Mouse (Mus musculus) regulatory T cell (primary cell): ENCODE data around the gene 1110002E22Rik.

Source experiments
- in situ Hi-C: fragments of 300-600 bp; cut with MboI, MseI; formaldehyde crosslinking; loops from one replicate; pipeline ENCODE4 v1.15.1; 2025; ENCODE audit warnings: high pct_unique_total_duplicates

1110002E22Rik gene

DNA sequence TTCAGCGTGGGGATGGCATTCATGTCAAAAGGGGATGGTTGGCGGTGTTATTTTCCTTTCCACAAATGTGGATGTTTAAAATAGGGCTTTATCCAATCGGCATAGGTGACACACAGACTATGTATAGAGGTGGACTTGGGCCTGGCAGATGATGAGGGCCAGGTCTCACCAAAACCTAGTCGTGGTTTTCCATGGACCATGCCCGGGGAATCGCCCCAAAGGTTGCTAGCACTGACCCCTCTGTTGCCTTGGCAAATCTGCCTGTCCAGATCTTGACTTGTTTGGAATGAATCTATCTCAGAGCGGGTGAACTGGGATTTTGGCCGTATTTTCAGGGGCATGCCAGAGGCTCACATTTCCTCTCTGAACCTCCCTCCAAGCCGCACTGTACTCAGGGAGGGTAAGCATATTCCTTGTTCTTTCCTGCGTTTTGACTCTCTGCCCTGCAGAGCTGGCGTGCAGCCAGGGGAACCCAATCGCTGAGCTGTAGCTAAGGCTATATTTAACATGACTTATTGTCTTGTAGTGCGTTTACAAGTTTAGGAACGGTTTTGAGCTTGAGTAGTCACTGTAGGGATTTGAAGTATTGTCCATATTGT, 1.0 kb upstream of the 1110002E22Rik start:
- in situ Hi-C loops, result no loop called here

DNA sequence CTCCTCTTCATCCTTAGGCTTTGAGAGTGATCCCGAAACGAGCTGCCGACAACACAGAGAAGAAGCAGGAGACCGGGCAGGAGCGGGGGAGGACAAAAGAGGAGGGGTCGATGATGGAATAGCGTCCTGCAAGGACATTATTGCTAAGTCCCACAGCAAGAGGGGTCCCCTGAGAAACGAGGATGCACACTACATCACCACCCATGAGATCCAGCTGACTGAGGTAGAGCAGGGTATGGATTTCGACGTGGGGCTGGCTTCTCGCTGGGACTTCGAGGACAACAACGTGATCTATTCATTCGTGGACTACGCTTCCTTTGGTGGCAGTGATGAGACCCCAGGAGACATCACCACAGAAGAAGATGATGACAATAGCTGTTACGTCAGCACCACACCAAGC, 1.1 kb downstream of the 1110002E22Rik start:
- in situ Hi-C loops, result no loop called here

DNA sequence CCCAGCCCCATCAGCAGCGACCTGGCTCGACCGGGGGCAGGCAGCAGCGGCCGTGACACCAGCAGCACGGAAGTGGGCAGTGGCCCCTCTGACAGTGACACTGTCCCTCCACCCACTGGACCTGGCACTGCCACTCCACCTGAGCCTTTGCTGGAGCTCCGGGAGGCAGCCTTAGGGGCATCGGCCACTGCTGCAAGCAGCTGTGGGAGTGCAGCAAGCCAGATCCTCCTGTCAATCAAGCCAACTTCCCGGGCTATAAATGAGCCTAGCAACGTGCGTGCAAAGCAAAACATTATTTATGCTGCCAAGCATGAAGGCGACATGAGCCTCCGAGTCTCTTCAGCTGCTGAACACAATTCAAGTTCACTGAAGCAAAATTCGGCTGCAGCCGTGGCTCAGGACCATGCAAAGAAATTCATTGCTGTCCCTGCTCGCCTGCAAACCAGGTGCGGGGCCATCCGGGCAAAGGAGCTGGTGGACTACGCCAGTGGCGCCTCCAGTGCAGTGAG, 1.6 kb downstream of the 1110002E22Rik start:
- in situ Hi-C loops, result no loop called here

DNA sequence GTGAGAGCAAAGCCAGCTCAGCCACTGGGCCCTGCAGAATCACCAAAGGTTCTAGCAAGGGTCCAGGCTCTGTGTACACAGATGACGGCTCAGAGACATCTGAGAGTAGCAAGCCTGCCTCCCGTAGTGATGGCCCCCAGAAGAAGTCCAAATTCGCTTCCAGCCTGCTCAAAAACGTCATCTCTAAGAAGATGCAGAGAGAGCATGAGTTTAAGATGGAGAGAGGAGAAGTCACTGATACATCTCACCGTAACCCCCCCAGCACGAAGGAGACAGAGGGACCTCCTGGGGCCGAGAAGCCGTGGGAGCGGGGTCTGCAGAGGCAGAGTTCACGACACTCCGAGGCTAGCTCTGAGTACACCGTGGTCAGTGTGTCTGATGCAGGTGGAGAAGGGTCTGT, 2.4 kb downstream of the 1110002E22Rik start, which contains the start of gene Gm5105:
Gm5105 (minus strand) TSS at position 101 of the 400 bp plus-strand sequence.
- in situ Hi-C loops, result no loop called here

DNA sequence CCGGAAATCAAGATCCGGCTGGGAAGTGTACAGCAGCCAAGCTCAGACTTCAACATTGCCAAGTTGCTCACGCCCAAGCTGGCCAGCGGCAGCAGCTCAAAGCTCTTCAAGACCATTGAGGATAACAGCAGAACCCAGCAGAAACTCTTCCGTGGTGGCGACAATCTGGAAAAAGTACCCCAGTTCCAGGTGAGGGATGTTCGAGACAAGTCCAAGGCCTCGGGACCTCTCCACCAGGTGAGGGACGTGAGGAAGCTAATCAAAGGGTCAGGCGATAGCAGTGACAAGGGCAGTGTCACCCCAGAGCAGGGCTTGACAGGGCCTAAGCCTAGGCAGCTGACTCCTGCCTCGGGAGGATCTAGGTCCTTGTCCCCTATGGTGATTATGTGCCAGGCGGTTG, 3.3 kb downstream of the 1110002E22Rik start:
- in situ Hi-C loops, result no loop called here

DNA sequence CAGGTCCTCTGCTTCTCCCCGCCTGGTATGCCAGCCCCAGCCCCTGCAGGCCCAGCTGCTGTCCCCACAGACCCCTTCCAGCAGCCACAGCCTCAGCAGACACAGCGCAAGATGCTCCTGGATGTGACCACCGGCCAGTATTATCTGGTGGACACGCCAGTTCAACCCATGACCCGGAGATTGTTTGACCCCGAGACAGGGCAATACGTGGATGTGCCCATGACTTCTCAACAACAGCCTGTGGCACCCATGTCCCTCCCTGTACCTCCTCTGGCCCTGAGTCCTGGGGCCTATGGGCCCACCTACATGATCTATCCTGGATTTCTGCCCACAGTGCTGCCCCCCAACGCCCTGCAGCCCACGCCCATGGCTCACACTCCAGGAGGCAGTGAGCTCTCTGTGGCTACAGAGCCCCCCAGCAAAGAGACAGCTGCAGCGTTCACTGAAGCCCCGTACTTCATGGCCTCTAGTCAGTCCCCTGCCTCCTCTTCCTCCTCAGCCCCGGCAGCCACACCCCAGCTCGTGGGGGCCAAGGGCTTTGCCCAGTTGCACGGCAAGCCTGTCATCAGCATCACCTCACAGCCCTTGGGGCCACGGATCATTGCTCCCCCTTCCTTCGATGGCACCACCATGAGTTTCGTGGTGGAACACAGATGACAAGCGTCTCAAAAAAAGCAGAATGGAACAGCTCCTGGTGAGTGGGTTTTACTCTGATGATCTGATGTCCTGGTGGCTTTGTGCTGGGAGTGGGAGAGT, 5.1 kb downstream of the 1110002E22Rik start:
- in situ Hi-C loops, result no loop called here

DNA sequence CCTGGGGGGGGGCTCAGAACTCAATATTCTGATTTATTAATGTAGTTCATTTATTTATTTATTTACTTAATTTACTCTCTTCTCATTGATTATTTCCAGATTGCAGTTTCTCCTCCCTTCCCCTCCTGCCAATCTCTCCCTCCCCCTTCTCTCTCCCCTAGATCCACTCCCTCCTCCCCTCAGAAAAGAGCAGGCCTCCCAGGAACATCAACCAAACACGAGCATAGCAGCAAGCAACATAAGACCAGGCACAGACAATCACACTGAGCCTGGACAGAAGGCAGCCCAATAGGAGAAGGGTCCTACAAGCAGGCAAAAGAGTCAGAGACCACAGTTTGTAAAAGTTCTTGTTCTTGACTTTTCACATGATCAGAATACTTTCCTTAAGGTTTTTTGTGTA, 6.2 kb downstream of the 1110002E22Rik start:
- in situ Hi-C loops, result no loop called here

DNA sequence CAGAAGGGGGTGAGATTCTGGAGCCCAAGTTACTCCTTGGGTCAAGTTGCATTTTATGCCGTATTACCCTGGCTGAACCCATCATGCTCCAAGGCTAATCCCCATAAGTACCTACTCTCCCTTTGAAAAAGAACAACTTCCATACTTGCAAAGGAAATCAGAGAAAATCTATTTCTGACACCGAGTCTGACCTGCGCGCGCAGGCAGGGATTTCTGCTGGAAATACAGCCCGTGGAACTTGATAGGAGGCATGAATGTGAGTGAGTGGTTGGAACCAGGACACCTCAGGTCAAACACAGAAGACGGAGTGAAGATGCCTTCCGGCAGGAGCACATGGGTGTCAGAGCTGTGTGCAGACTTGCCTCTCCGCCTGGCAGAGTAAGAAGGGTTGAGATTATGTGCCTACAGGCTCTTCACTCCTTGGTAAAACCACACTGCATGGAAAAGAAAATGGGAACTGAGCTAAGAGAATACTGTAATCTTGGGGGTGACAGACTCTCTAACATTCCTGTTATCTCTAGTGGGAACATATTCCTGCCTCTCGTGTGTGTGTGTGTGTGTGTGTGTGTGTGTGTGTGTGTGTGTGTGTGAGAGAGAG, 6.7 kb downstream of the 1110002E22Rik start:
- in situ Hi-C loops, result no loop called here

DNA sequence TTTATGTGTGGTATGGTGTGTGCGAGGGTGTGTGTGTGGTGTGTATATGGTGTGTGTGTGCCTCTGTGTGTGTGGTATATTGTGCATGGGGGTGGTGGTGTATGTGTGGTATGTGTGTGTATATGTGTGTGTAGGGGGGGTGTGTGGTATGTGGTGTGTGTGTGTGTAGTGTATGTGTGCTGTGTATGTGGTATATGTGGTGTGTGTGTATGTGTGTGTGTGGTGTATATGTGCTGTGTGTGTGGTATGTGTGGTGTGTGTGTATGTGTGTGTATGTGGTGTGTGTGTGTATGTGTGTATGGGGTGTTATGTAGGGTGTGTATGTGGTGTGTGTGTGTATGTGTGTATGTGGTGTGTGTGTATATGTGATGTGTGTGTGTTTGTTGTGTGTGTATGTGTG, 9.4 kb downstream of the 1110002E22Rik start:
- in situ Hi-C loops, result no loop called here

DNA sequence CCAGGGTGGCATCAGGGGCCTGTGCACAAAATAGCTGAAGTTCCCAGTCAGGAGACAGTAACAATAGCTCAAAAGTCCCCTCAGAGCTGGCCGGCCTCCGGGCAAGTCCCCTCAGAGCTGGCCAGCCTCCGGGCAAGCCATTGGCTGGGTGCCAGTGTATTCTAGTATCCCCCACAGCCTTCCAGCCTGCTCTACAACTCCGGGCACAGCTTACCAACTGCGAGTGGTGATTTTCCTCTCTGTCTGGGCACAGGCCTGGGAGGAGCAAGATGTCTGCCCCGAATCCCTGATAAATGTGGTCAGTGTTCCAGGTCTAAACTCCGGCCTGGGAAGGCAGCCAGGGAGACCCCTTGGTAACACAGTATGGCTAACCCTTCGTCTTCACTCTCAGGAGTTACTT, 10.4 kb downstream of the 1110002E22Rik start:
- in situ Hi-C loops, result no loop called here

DNA sequence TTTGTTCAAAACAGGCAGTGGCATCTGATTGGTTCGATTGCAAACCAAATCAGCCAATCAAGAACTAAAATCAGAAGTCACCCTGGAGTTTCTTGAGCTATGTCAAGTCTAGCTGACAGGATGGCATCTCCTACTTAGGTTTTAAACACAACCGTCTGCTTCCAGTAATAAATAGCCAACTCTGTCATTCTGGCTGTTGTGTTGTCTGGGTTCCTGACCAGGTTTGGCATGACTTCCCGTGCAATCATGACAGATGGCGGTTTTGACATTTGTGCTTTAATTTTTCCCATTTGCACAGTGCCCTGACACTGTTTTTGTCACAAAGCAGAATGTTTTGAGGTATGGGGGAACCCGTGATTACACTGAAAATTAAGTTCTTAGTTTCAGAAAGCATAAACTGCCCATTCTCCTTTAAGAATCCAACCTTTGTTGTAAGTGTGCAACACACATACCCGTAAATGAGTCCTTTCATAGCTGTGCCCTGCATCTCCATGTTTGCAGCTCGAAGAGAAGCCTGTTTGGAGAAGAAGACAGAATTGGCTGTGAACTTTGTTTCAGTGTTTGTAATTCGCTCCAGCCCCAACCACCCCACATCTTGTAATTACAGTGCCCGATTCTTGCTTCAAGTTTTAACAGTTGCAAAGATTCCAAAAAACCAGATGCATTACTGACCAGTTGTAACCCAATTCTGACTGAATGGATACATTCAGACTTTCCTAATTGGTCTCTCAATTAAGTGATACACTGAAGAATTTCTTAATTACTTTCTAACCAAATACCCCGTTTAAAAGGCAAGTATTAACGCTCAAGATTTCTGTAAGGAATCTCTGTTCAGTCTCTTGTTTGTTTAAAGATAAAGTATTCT, 12.9 kb downstream of the 1110002E22Rik start:
- in situ Hi-C loops, result no loop called here

DNA sequence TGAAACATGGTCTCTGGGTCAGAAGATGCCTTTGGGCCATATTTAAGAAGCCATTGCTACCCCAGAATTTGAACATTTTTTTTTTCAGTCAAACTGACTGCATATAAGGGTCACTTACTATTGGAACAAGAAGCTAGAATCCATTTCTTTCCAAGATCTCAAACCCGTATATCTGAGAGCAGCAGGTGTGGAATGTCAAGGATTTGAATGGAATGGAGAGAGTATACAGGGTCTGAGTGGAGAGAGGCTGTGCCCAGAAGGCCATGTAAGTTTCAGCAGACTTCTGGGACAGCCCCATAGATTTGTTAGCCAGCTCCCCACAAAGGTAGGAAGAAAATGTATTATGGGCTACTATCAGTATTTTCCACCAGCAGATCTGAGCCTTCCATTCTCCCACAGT, 13.8 kb downstream of the 1110002E22Rik start:
- in situ Hi-C loops, result no loop called here

DNA sequence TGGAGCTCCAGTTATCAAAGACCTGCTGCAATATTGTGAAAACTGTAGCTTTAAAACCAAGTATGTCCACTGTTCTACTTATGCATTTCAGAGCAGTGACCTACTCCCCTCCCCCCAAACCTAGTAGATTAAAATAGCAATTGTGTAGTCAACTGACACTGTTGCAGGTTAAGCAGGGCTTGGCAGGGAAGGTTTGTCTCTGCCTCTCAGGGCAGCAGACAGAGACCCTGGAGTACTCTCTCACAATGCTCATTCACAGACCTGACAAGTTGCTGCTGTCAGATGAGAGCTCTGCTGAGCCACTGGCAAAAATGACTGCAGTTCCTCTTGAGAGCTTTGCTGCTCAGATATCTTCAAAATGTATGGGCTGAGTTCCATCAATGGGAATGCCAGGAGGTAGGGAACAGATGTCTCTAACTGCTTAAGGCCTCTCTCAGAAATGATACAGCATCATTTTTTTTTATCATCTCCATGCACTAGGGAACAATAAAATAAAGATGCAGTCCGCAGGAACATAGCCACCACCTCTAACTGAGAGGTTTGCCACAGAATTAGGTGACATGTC, 18.3 kb downstream of the 1110002E22Rik start:
- in situ Hi-C loops, result no loop called here

DNA sequence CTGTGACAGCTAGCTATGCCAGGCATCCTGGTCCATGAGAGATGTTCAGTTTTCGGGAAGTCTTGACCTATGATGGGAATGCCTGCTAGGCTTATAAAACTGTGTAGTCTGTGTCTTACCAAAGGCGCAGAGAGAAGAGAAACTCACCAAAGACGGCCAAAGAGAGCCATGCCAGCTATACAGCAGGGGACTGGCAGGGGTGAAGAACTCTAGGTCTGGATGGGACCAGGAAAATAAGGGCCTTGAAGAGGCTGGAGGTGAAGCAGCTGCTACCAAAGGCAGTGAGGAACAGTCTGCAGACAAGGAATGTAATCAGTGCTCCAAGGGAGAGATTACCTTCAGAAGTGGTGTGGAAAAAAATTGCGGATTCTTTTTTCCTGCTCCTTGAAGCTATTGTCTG, 19.0 kb downstream of the 1110002E22Rik start:
- in situ Hi-C loops, result no loop called here

DNA sequence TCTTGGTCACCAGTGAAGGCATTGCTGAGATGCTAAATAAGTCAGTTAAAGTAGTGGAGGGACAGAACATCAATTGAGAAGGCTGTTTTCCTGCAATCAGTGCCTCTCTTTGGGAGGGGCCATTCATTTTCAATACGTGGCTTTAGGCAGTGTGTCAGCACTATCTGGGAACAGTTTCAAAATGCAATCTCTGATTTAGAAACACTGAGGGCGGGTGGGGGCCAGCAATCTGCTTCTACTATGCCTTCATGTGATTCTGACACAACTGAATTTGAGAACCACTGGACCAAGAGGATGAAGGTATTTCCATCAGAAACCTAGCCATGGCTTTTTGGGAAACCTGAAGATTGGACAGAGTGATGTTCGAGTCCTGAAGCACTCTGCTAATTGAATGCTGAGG, 30.4 kb downstream of the 1110002E22Rik start:
- in situ Hi-C loops, result no loop called here

DNA sequence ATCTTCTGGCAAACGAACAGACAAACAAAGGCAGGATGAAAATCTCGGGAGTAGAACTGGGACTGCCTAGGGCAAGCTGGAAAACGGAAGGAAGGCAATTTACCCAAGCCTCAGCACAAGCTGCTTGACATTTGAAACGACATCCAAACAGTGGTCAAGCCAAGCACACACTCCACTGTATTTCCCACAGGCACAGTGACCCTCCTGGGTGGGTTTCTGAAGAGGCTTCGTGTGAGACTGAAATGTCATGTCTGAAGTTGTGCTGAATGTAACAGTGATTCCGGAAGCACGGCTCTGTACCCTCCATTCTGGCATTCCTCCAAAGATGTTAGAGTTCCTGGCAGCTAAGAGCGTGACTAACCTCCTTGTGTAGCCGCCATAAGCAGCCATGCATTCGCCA, 30.9 kb downstream of the 1110002E22Rik start:
- in situ Hi-C loops, result no loop called here

DNA sequence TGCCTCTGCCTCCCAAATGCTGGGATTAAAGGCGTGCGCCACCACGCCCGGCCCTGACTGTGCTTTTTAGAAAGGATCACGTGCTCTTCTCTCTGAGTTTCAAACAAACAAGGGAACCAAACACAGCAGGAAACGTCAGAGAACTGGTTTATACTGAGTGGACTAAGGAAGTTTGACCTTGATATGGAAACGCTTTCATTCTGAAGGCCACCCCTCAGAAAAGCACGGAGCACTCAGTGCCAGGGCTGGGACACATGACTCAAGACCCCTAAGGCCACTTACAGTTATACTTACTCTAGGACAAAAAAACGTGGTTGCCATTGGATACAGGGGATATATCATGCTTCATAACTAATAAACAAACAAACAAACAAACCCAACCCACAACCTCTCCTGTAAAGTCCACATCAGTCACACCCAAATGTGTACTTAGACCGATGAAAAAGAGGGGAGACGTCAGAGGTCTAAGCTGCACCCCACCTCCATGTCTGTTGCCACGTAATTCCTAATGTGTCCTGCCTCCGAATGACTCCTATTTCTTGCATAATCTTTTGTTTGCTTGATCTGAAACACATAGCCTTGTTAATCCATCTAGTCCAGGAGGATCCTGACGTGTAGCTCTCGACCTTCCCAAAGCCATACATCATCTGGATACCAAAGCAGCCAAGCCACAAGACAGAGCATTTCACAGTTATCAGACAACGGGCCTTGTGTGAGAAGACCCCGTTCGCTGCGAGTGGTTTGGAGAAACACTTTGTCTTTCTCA, 31.6 kb downstream of the 1110002E22Rik start:
- in situ Hi-C loops, result no loop called here

DNA sequence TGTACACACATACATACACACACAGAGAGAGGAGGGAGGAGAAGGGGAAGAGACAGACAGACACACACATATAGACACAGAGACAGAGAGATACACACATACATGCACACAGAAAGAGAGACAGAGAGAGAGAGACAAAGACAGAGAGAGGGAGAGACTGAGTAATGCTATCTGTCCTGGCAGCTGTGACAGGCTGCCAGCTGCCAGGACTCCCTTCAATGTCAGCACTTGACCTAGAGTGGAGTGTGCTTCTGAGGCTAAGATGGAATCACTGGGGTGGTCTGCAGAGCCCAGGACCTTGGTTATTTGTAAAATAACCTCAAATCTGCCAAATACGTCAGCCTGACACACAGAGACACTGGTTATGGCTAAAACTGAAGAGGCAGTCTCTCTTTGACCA, 32.9 kb downstream of the 1110002E22Rik start:
- in situ Hi-C loops, result no loop called here

DNA sequence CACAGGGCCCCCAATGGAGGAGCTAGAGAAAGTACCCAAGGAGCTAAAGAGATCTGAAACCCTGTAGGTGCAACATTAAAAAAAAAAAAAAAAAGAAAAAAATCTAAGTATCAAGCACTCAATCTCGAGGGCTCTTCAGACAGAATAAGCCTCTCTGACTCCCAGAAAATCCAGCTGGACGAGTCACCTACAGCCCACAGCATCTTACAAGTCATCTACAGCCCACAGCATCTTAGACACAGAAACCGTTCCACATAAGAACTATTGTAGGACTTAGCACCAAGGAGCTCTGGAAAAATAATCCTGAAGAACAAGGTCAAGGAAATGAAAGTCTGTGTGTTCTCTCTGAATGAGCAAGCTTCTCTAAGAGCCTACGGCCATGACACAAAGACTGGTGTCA, 37.1 kb downstream of the 1110002E22Rik start:
- in situ Hi-C loops, result no loop called here

DNA sequence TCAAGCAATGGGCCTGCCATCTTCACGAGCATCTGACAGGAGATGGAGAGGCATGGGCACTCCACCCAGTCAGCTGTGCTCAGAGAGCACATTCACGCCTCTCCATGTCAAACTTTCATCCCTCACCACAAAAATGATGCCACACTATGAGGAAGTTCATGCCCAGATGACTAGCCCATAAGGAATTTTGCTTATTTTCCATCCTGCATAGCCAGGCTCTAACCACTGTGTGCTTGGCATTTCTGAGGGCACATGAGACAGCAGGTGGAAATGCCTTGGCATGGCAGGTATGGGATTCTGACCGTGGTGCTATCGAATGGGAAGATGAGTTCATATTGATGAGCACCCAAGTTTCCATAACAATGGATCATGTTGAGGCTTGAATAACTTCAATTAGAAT, 38.8 kb downstream of the 1110002E22Rik start:
- in situ Hi-C loops, result no loop called here

DNA sequence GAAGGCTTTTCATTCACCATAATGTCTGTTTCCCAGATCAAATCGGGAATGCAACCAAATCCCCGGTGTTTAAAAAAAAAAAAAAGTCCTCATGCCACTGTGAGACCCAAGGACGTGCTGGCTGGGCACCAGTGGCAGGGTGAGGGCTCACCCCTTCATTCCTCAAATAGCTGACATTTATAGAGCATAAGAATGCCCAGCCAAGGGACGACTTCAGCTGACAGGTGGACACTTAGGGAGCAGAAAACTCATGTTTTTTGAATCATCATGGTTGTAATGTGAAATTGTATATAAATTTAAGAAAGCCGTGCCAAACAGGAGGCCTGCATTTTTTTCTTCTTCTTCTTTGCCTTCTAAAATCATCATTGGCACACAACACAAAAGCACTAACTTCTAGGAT, 40.2 kb downstream of the 1110002E22Rik start:
- in situ Hi-C loops, result no loop called here
